In genomic region chr13:102670503-102670902, GRCm38 (mm10) we compare ENCODE assay signal across 22 mouse cellular contexts. TPM values are rescaled to one million over a fixed set of nuclear protein-coding genes. Genes with fewer than 3 reads are reported as not detected.
A peak's percentile ranks its signal among the peaks of the same experiment; 100 is the strongest.
DNase-seq lines count a peak whose midpoint lies in the region; ATAC-seq and TF ChIP-seq lines count a peak whose summit lies in the region.
"Had no signal": no experiment of that assay in that cellular context is flagged by ENCODE, and none has a peak within 500 bp of the region (broad histone marks: within the 10 kb centered on the region; RNA-seq: fewer than 3 reads in every experiment).

No protein-coding gene starts in this region.

- intact Hi-C loops in heart, postnatal 25 days (cut with DNase I): no loop called here

- WGBS in heart, embryonic 14.5 days: 65% methylated on average over 7 of the region's 7 CpGs
- 68% methylated on average over 7 of the region's 7 CpGs for WGBS in midbrain, embryonic 13.5 days
- WGBS in midbrain, postnatal 0 days: 77% methylated on average over 7 of the region's 7 CpGs
- 74% methylated on average over 7 of the region's 7 CpGs for WGBS in embryonic facial prominence, embryonic 12.5 days
- WGBS in limb, embryonic 15.5 days: 65% methylated on average over 7 of the region's 7 CpGs
- WGBS in liver, embryonic 11.5 days: 78% methylated on average over 7 of the region's 7 CpGs

- no peak for DNase-seq in heart, postnatal 25 days (ENCODE audit: low spot score)
- DNase-seq in midbrain, postnatal 0 days (ENCODE audit: low spot score): no peak
- DNase-seq in liver, embryonic 11.5 days (ENCODE audit: low spot score): no peak
- no peak for DNase-seq in yolk sac, embryonic 10.5 days (ENCODE audit: low spot score)
- DNase-seq: adrenal gland, adult 2 months; B cell, adult 2 months; cerebellum, adult 2 months; cerebellum, postnatal 36 days; heart, postnatal 4 days; kidney, postnatal 14 days; lung, postnatal 10 days; right cerebral cortex, adult 18-20 months had no signal

- no peak for ATAC-seq in heart, embryonic 14.5 days (ENCODE audit: insufficient number of reproducible peaks, insufficient read depth, low FRiP score, low read depth)
- ATAC-seq in midbrain, embryonic 13.5 days: peak; percentile 37; the same call in 1 of the 2 replicates
- no peak for ATAC-seq in midbrain, postnatal 0 days (ENCODE audit: low FRiP score)
- ATAC-seq in embryonic facial prominence, embryonic 12.5 days (ENCODE audit: insufficient number of reproducible peaks, insufficient read depth, low FRiP score, low TSS enrichment): peak; percentile 38; the same call in 1 of the 2 replicates
- ATAC-seq in limb, embryonic 15.5 days (ENCODE audit: insufficient number of reproducible peaks, low FRiP score, low TSS enrichment, low read depth): peak; percentile 66
- no peak for ATAC-seq in liver, embryonic 11.5 days (replicated peaks; ENCODE audit: low FRiP score)
- ATAC-seq: forebrain, embryonic 16.5 days; hindbrain, embryonic 16.5 days; intestine, postnatal 0 days had no signal

- H3K36me3 ChIP-seq in heart, embryonic 14.5 days (ENCODE audit: control insufficient read depth, insufficient read depth, low read length): no peaks in the 10 kb centered on the region
- no peaks in the 10 kb centered on the region for H3K36me3 ChIP-seq in midbrain, embryonic 13.5 days
- no peaks in the 10 kb centered on the region for H3K36me3 ChIP-seq in midbrain, postnatal 0 days (ENCODE audit: insufficient read depth, low read length)
- no peaks in the 10 kb centered on the region for H3K36me3 ChIP-seq in embryonic facial prominence, embryonic 12.5 days
- no peaks in the 10 kb centered on the region for H3K36me3 ChIP-seq in limb, embryonic 15.5 days
- H3K36me3 ChIP-seq in liver, embryonic 11.5 days (ENCODE audit: control insufficient read depth, insufficient read depth, low read length): no peaks in the 10 kb centered on the region
- H3K36me3 ChIP-seq: liver, embryonic 15.5 days had no signal

- peaks cover 18 to 29% of the 10 kb centered on the region in 2 experiments for H3K4me1 ChIP-seq in heart, embryonic 14.5 days (ENCODE audit: control insufficient read depth in 2 of 2, insufficient read depth in 2 of 2, low read length in 2 of 2)
- 0 out of 2 replicates have a peak, but pooled peaks cover 4% of the 10 kb centered on the region for H3K4me1 ChIP-seq in midbrain, embryonic 13.5 days (replicated peaks)
- H3K4me1 ChIP-seq in midbrain, postnatal 0 days (ENCODE audit: insufficient read depth, low read length): no peaks in the 10 kb centered on the region
- H3K4me1 ChIP-seq in embryonic facial prominence, embryonic 12.5 days: peaks cover 14% of the 10 kb centered on the region
- H3K4me1 ChIP-seq in limb, embryonic 15.5 days: 0 out of 2 replicates have a peak, but pooled peaks cover 10% of the 10 kb centered on the region
- H3K4me1 ChIP-seq in liver, embryonic 11.5 days (replicated peaks; ENCODE audit: control insufficient read depth, insufficient read depth, low read length): peaks cover 10% of the 10 kb centered on the region; the same call in 1 of the 2 replicates

- H3K4me3 ChIP-seq in heart, embryonic 14.5 days (ENCODE audit: control insufficient read depth in 1 of 2, insufficient read depth in 1 of 2, low read depth in 1 of 2, low read length in 2 of 2): no peak overlapping the region
- no peak overlapping the region for H3K4me3 ChIP-seq in midbrain, embryonic 13.5 days (replicated peaks)
- no peak overlapping the region for H3K4me3 ChIP-seq in midbrain, postnatal 0 days (ENCODE audit: low read depth, low read length)
- no peak overlapping the region for H3K4me3 ChIP-seq in embryonic facial prominence, embryonic 12.5 days
- no peak overlapping the region for H3K4me3 ChIP-seq in limb, embryonic 15.5 days
- H3K4me3 ChIP-seq in liver, embryonic 11.5 days (ENCODE audit: low read depth, low read length): no peak overlapping the region
- H3K4me3 ChIP-seq: layer of hippocampus, adult 2 months; liver, embryonic 15.5 days had no signal

- peak overlapping the region; percentile 25 to 46; a peak in 2 of 4 replicates for H3K27ac ChIP-seq in heart, embryonic 14.5 days (replicated peaks in 1 of 2; ENCODE audit: control insufficient read depth in 1 of 2, insufficient read depth in 1 of 2, low read depth in 2 of 2, low read length in 2 of 2)
- no peak overlapping the region for H3K27ac ChIP-seq in midbrain, embryonic 13.5 days
- no peak overlapping the region for H3K27ac ChIP-seq in midbrain, postnatal 0 days (ENCODE audit: low read depth, low read length)
- H3K27ac ChIP-seq in embryonic facial prominence, embryonic 12.5 days: no peak overlapping the region
- no peak overlapping the region for H3K27ac ChIP-seq in limb, embryonic 15.5 days
- no peak overlapping the region for H3K27ac ChIP-seq in liver, embryonic 11.5 days (ENCODE audit: low read depth, low read length)
- H3K27ac ChIP-seq: layer of hippocampus, adult 2 months; liver, embryonic 15.5 days had no signal

- H3K9me3 ChIP-seq in heart, embryonic 14.5 days (ENCODE audit: control insufficient read depth, low read length): no peaks in the 10 kb centered on the region
- H3K9me3 ChIP-seq in midbrain, embryonic 13.5 days: no peaks in the 10 kb centered on the region
- H3K9me3 ChIP-seq in midbrain, postnatal 0 days (ENCODE audit: low read length): no peaks in the 10 kb centered on the region
- H3K9me3 ChIP-seq in embryonic facial prominence, embryonic 12.5 days: no peaks in the 10 kb centered on the region
- H3K9me3 ChIP-seq in limb, embryonic 15.5 days: no peaks in the 10 kb centered on the region
- H3K9me3 ChIP-seq in liver, embryonic 11.5 days (ENCODE audit: control insufficient read depth, low read length): no peaks in the 10 kb centered on the region
- H3K9me3 ChIP-seq: liver, embryonic 15.5 days had no signal

- no peak overlapping the region for H3K4me2 ChIP-seq in heart, embryonic 14.5 days (ENCODE audit: low read length)
- no peak overlapping the region for H3K4me2 ChIP-seq in midbrain, embryonic 13.5 days (replicated peaks)
- no peak overlapping the region for H3K4me2 ChIP-seq in midbrain, postnatal 0 days (ENCODE audit: low read depth, low read length, poor library complexity, severe bottlenecking)
- no peak overlapping the region for H3K4me2 ChIP-seq in embryonic facial prominence, embryonic 12.5 days (replicated peaks)
- H3K4me2 ChIP-seq in limb, embryonic 15.5 days: no peak overlapping the region
- H3K4me2 ChIP-seq in liver, embryonic 11.5 days: no peak overlapping the region
- H3K4me2 ChIP-seq: heart, embryonic 11.5 days; liver, embryonic 15.5 days had no signal

- H3K9ac ChIP-seq in heart, embryonic 14.5 days (ENCODE audit: low read length): no peak overlapping the region
- H3K9ac ChIP-seq in midbrain, embryonic 13.5 days (replicated peaks): no peak overlapping the region
- H3K9ac ChIP-seq in midbrain, postnatal 0 days (replicated peaks; ENCODE audit: low read length, poor library complexity, severe bottlenecking): no peak overlapping the region
- no peak overlapping the region for H3K9ac ChIP-seq in embryonic facial prominence, embryonic 12.5 days
- no peak overlapping the region for H3K9ac ChIP-seq in limb, embryonic 15.5 days
- H3K9ac ChIP-seq in liver, embryonic 11.5 days (ENCODE audit: low read depth, low read length): no peak overlapping the region
- H3K9ac ChIP-seq: liver, embryonic 15.5 days had no signal

- no peak for TF ChIP-seq CTCF in midbrain, postnatal 0 days (IDR thresholded peaks at IDR 0.05)

- H3K27me3 ChIP-seq in heart, embryonic 14.5 days (ENCODE audit: control insufficient read depth, insufficient read depth, low read length): no peaks in the 10 kb centered on the region
- no peaks in the 10 kb centered on the region for H3K27me3 ChIP-seq in midbrain, embryonic 13.5 days
- H3K27me3 ChIP-seq in midbrain, postnatal 0 days (ENCODE audit: insufficient read depth, low read length): no peaks in the 10 kb centered on the region
- H3K27me3 ChIP-seq in embryonic facial prominence, embryonic 12.5 days: no peaks in the 10 kb centered on the region
- H3K27me3 ChIP-seq in limb, embryonic 15.5 days: peaks cover 3% of the 10 kb centered on the region; the same call in 1 of the 2 replicates
- H3K27me3 ChIP-seq in liver, embryonic 11.5 days (replicated peaks; ENCODE audit: control insufficient read depth, insufficient read depth, low read length): no peaks in the 10 kb centered on the region

RNA-seq across cellular contexts. Expression of gene Cd180, which starts 22.9 kb away (rescaled TPM):
- polyA plus RNA-seq in heart, embryonic 14.5 days (2014; fragmentation: Nextera tagmentation; extraction: Ambion mirVana): 0.88 and 0.94 TPM in 2 replicates
- total RNA-seq in heart, postnatal 25 days (2021): 1 to 10 TPM in 1 of 2 experiments, under 1 TPM in 1; 0.57 to 1.1 TPM
- 0.30 and 0.36 TPM in 2 replicates for polyA plus RNA-seq in midbrain, embryonic 13.5 days (2015; fragmentation: Nextera tagmentation; extraction: Ambion mirVana)
- total RNA-seq in midbrain, postnatal 0 days (2014; rRNA removed): 1.3 and 3.2 TPM in 2 replicates
- polyA plus RNA-seq in midbrain, postnatal 0 days (2015; fragmentation: Nextera tagmentation; extraction: Ambion mirVana): 0.58 and 0.60 TPM in 2 replicates
- polyA plus RNA-seq in embryonic facial prominence, embryonic 12.5 days (2016; fragmentation: Nextera tagmentation; extraction: Ambion mirVana): 0.19 and 0.51 TPM in 2 replicates
- polyA plus RNA-seq in limb, embryonic 15.5 days (2015; fragmentation: Nextera tagmentation; extraction: Ambion mirVana): 0.46 TPM in 2 replicates
- polyA plus RNA-seq in liver, embryonic 11.5 days (2014; fragmentation: Nextera tagmentation; extraction: Ambion mirVana): 0.68 and 1.7 TPM in 2 replicates

Comparison
In these comparisons a context has a peak if more than half of its experiments do, and no peak if none do; other contexts are left out.
1. ATAC-seq: peak in midbrain, embryonic 13.5 days (single experiment), embryonic facial prominence, embryonic 12.5 days (single experiment) and limb, embryonic 15.5 days (single experiment); none in heart, embryonic 14.5 days (single experiment), midbrain, postnatal 0 days (single experiment) and liver, embryonic 11.5 days (single experiment).
2. H3K27ac ChIP-seq: peak in heart, embryonic 14.5 days (2 of 2); none in midbrain, embryonic 13.5 days (single experiment), midbrain, postnatal 0 days (single experiment), embryonic facial prominence, embryonic 12.5 days (single experiment), limb, embryonic 15.5 days (single experiment) and liver, embryonic 11.5 days (single experiment).